Mouse (Mus musculus): ENCODE data around the gene Celf5. TPM values are rescaled to one million over a fixed set of nuclear protein-coding genes. Genes with fewer than 3 reads are reported as not detected.
"Not testable (repeated sequence)": the region's sequence is repeated elsewhere in the genome, so short reads cannot be mapped to it uniquely, and the experiment has no call there.

The Celf5 gene
- total RNA-seq, 2 experiments from 2014 or later = 280 to 299 TPM

- DNase-seq (ENCODE audit: low spot score in 2 of 2) = peak; percentile 19 to 22
- intact Hi-C loops (cut with DNase I) = no loop called here
These were observed 22.0 kb downstream of the Celf5 start for GRCm38 (mm10) chr10:81460471-81460870.

GRCm38 (mm10) chr10:81459399-81459798, 23.1 kb downstream of the Celf5 start:
- DNase-seq (ENCODE audit: low spot score in 2 of 2) = no peak
- intact Hi-C loops (cut with DNase I) = no loop called here

GRCm38 (mm10) chr10:81458267-81458666, 24.2 kb downstream of the Celf5 start:
- intact Hi-C loops (cut with DNase I) = no loop called here
- DNase-seq (ENCODE audit: low spot score in 2 of 2) = peak in 1 of 2 experiments; percentile 3

- DNase-seq (ENCODE audit: low spot score in 2 of 2) = peak in 1 of 2 experiments; percentile 7
- intact Hi-C loops (cut with DNase I) = no loop called here
These were observed 24.9 kb downstream of the Celf5 start for GRCm38 (mm10) chr10:81457624-81458023.

- no peak for DNase-seq (ENCODE audit: low spot score in 2 of 2)
- intact Hi-C loops (cut with DNase I) = no loop called here
These were observed 25.4 kb downstream of the Celf5 start for GRCm38 (mm10) chr10:81456983-81457563.

- no peak for DNase-seq (ENCODE audit: low spot score in 2 of 2)
- intact Hi-C loops (cut with DNase I) = no loop called here
These were observed 27.2 kb downstream of the Celf5 start, which contains the start of gene Nfic for GRCm38 (mm10) chr10:81455181-81455895. Gene Nfic (minus strand): TSS chr10:81455635.

GRCm38 (mm10) chr10:81454106-81454505, 28.4 kb downstream of the Celf5 start:
- intact Hi-C loops (cut with DNase I) = loop anchor here (5.0 kb wide), 1 partner anchor 167 kb away; no protein-coding TSS in a partner anchor

GRCm38 (mm10) chr10:81452947-81453288, 29.6 kb downstream of the Celf5 start:
- peak; percentile 5 to 7 for DNase-seq (ENCODE audit: low spot score in 2 of 2)
- intact Hi-C loops (cut with DNase I) = loop anchor here (5.0 kb wide), 1 partner anchor 166 kb away; no protein-coding TSS in a partner anchor

More at GRCm38 (mm10) chr10:81454106-81454505, 28.4 kb downstream of the Celf5 start:
- DNase-seq (ENCODE audit: low spot score in 2 of 2) = no peak

- intact Hi-C loops (cut with DNase I) = loop anchor here (5.0 kb wide), 1 partner anchor 165 kb away; no protein-coding TSS in a partner anchor
- DNase-seq (ENCODE audit: low spot score in 2 of 2) = peak in 1 of 2 experiments; percentile 6
These were observed 30.1 kb downstream of the Celf5 start for GRCm38 (mm10) chr10:81452237-81452946.

GRCm38 (mm10) chr10:81451365-81451745, 31.2 kb downstream of the Celf5 start:
- DNase-seq (ENCODE audit: low spot score in 2 of 2) = no peak
- intact Hi-C loops (cut with DNase I) = loop anchor here (2.0 to 5.0 kb wide), 2 partner anchors 57 to 164 kb away; no protein-coding TSS in a partner anchor

- intact Hi-C loops (cut with DNase I) = loop anchor here (2.0 to 5.0 kb wide), 2 partner anchors 56 to 164 kb away; no protein-coding TSS in a partner anchor
- no peak for DNase-seq (ENCODE audit: low spot score in 2 of 2)
These were observed 31.7 kb downstream of the Celf5 start for GRCm38 (mm10) chr10:81450641-81451364.

GRCm38 (mm10) chr10:81450140-81450539, 32.4 kb downstream of the Celf5 start:
- intact Hi-C loops (cut with DNase I) = loop anchor here (2.0 to 5.0 kb wide), 2 partner anchors 55 to 163 kb away; no protein-coding TSS in a partner anchor
- peak; percentile 80 to 90 for DNase-seq (ENCODE audit: low spot score in 2 of 2)

- not testable (repeated sequence) for DNase-seq (ENCODE audit: low spot score in 2 of 2)
- intact Hi-C loops (cut with DNase I) = loop anchor here (10.0 kb wide), 1 partner anchor 251 kb away; no protein-coding TSS in a partner anchor
These were observed 37.0 kb downstream of the Celf5 start for GRCm38 (mm10) chr10:81445516-81445915.

- intact Hi-C loops (cut with DNase I) = loop anchor here (10.0 kb wide), 1 partner anchor 246 kb away; no protein-coding TSS in a partner anchor
These were observed 41.5 kb downstream of the Celf5 start for GRCm38 (mm10) chr10:81441019-81441418.

GRCm38 (mm10) chr10:81435436-81435835, 47.1 kb downstream of the Celf5 start:
- DNase-seq (ENCODE audit: low spot score in 2 of 2) = peak; percentile 75 to 82
- intact Hi-C loops (cut with DNase I) = no loop called here

More at GRCm38 (mm10) chr10:81441019-81441418, 41.5 kb downstream of the Celf5 start:
- no peak for DNase-seq (ENCODE audit: low spot score in 2 of 2)

GRCm38 (mm10) chr10:81434361-81435263, 47.9 kb downstream of the Celf5 start:
- intact Hi-C loops (cut with DNase I) = no loop called here
- DNase-seq (ENCODE audit: low spot score in 2 of 2) = peak in 1 of 2 experiments; percentile 7

GRCm38 (mm10) chr10:81433541-81434289, 48.8 kb downstream of the Celf5 start:
- DNase-seq (ENCODE audit: low spot score in 2 of 2) = peak; percentile 18 to 31
- intact Hi-C loops (cut with DNase I) = no loop called here

Measured in left cerebral cortex, postnatal 14 days (tissue).